Mouse (Mus musculus) small intestine, adult 10 weeks (tissue): ENCODE data around the gene Eya3. TPM values are rescaled to one million over a fixed set of nuclear protein-coding genes. Genes with fewer than 3 reads are reported as not detected.

Experiments used
- polyA plus RNA-seq: library from polyadenylated mRNA; stranded (reverse); fragments of 350-450 nt; fragmentation: Illumina TruSeq; extraction: RNeasy Lipid Tissue Mini Kit (QIAGEN cat#74804); gene quantifications from one replicate; pipeline ENCODE4 v1.2.3, GENCODE M21; 2014; ENCODE audit warnings: low replicate concordance

The Eya3 gene
- polyA plus RNA-seq, result 20.1 TPM

DNA sequence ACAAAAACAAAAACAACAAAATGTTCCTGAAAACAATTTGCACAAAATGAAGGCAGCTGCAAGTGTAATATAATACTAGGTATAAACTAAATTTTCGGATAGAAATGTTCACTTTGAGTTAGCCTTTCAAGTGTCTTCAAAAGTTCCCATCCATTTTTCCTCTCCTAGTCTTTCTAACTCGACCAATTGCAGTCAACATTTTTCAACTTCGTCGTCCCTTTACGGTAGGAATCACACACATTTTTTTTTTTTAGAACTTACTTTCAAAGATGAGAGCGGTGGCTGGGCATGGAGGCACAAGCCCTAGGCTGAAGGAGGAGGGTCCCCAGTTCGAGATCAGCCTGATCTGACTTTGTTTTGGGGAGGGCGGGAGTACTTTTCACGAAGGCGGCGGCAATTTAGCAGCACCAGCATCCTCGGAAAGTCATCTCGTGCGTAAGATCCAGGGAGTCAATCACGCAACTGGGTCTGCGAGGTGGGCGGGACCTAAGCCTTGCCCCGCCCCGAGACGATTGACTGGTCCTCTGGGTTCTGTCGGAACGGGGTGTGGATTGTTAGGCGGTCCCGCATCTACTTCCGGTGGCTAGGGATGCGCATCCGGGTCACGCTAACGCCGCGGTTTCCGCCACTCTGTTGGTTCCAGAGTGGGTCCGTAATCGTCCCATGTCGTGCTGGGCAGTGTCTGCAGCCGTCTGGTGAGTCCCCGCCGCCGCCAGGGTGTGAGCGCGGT is at the start of gene Eya3:
Eya3 (plus strand) TSS at position 527 of the 730 bp plus-strand sequence.

DNA sequence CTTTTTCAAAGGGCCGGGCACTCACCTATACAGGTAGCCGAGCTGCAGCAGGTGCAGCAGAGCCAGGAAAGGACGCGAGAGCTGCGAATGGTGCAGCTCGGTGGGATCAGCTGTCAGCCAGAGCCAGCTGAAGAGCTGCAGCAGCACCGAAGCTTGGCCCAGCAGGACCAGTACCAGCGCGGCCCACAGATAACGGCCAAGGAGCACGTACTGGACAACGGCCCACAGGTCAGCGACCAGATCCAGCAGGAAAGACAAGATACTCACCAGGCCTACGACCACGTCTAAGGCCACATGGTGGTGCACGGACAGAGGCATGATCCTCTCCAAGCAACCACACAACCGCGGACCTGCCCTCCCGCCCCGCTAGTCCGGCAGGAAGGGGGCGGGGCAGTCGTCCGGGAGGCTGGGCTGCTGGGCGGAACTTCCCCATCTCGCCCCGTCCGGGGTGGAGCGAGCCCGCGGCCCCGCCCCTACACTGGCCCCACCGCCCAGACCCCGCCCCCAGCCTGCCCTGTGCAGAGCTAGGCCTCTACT is 93.4 kb downstream of the Eya3 start, which contains the start of gene Xkr8:
Xkr8 (minus strand) TSS at position 399 of the 537 bp plus-strand sequence.

DNA sequence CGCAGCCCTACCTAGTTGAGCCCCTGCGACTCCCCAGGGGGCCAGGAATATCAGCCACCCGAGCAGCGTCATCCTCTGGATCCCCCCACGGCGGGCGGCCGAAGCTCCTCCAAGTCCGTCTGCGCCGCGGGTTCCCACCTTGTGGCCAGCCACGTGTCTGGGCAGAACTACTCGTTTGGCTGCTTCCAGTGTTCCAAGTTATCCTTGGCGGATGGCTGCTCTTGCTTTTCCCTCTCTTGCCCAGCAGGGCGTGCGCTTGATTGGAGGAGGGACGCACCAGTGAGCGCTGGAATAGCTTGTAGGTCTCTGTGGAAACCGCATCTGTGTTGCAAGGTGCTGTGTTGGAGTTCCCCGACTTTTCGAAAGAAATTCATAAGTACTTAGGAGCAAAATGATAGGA is 118.2 kb downstream of the Eya3 start, which contains the start of gene Smpdl3b:
Smpdl3b (minus strand) TSS at position 279 of the 400 bp plus-strand sequence.

GRCm38 (mm10) chr4:132767914-132768876 is 129.4 kb downstream of the Eya3 start, which contains the start of gene Rpa2:
Rpa2 (plus strand) TSS chr4:132768332.

Other genes starting within 250 kb of the Eya3 start
- gene Phactr4, start 216.5 kb upstream of the Eya3 start, polyA plus RNA-seq, result 32.2 TPM
- 2.1 TPM for gene Med18, start 175.1 kb upstream of the Eya3 start, polyA plus RNA-seq
- gene Sesn2, start 128.5 kb upstream of the Eya3 start, polyA plus RNA-seq, result 0.15 TPM
- 553 TPM for gene Atpif1, start 105.3 kb upstream of the Eya3 start, polyA plus RNA-seq
- gene Dnajc8, start 103.4 kb upstream of the Eya3 start, polyA plus RNA-seq, result 176 TPM
- 2.0 TPM for gene Ptafr, start 74.9 kb upstream of the Eya3 start, polyA plus RNA-seq
- 0.93 TPM for gene Xkr8, start 93.6 kb downstream of the Eya3 start, polyA plus RNA-seq
- 31.1 TPM for gene Smpdl3b, start 118.3 kb downstream of the Eya3 start, polyA plus RNA-seq
- gene Rpa2, start 129.3 kb downstream of the Eya3 start, polyA plus RNA-seq, result 6.4 TPM
- gene Themis2, start 157.4 kb downstream of the Eya3 start, polyA plus RNA-seq, result 2.0 TPM
- 5.1 TPM for gene Ppp1r8, start 204.2 kb downstream of the Eya3 start, polyA plus RNA-seq
- 325 TPM for gene Stx12, start 245.5 kb downstream of the Eya3 start, polyA plus RNA-seq